Mouse (Mus musculus): ENCODE data around the gene 4933406M09Rik. TPM values are rescaled to one million over a fixed set of nuclear protein-coding genes. Genes with fewer than 3 reads are reported as not detected.

Gene 4933406M09Rik
- polyA plus RNA-seq, 1 experiment from 2014 or later = not detected

- H3K9ac ChIP-seq (replicated peaks) = no peak overlapping the region
- H3K9me3 ChIP-seq = no peaks in the 10 kb centered on the region
- H3K4me1 ChIP-seq (replicated peaks) = no peaks in the 10 kb centered on the region
- no peak overlapping the region for H3K4me3 ChIP-seq (replicated peaks)
- no peak overlapping the region for H3K4me2 ChIP-seq
- no peaks in the 10 kb centered on the region for H3K27me3 ChIP-seq
- no peak for ATAC-seq (ENCODE audit: insufficient number of reproducible peaks, insufficient read depth, low FRiP score, low TSS enrichment, low read depth)
- no peak overlapping the region for H3K27ac ChIP-seq
- H3K36me3 ChIP-seq = no peaks in the 10 kb centered on the region
- 90% methylated on average over 6 of the region's 6 CpGs for WGBS
These were observed 54.7 kb downstream of the 4933406M09Rik start for GRCm38 (mm10) chr1:134440437-134440836.

Other genes with a start within 250 kb of the 4933406M09Rik start
- 4.3 and 4.4 TPM in 2 replicates for gene Chil1, start 203.8 kb upstream of the 4933406M09Rik start, polyA plus RNA-seq (2016; fragmentation: Nextera tagmentation; extraction: Ambion mirVana)
- 38.8 and 41.9 TPM in 2 replicates for gene Mybph, start 192.5 kb upstream of the 4933406M09Rik start, polyA plus RNA-seq (2016; fragmentation: Nextera tagmentation; extraction: Ambion mirVana)
- 1.5 and 3.0 TPM in 2 replicates for gene Adora1, start 150.5 kb upstream of the 4933406M09Rik start, polyA plus RNA-seq (2016; fragmentation: Nextera tagmentation; extraction: Ambion mirVana)
- gene Myog, start 96.0 kb upstream of the 4933406M09Rik start, polyA plus RNA-seq (2016; fragmentation: Nextera tagmentation; extraction: Ambion mirVana) = 108 and 119 TPM in 2 replicates
- 6.5 and 6.7 TPM in 2 replicates for gene Ppfia4, start 53.0 kb upstream of the 4933406M09Rik start, polyA plus RNA-seq (2016; fragmentation: Nextera tagmentation; extraction: Ambion mirVana)
- gene Tmem183a, start 24.0 kb upstream of the 4933406M09Rik start, polyA plus RNA-seq (2016; fragmentation: Nextera tagmentation; extraction: Ambion mirVana) = 96.6 and 99.3 TPM in 2 replicates
- 42.6 and 44.0 TPM in 2 replicates for gene Cyb5r1, start 19.6 kb downstream of the 4933406M09Rik start, polyA plus RNA-seq (2016; fragmentation: Nextera tagmentation; extraction: Ambion mirVana)
- gene Adipor1, start 29.4 kb downstream of the 4933406M09Rik start, polyA plus RNA-seq (2016; fragmentation: Nextera tagmentation; extraction: Ambion mirVana) = 80.7 and 86.4 TPM in 2 replicates
- gene Klhl12, start 69.6 kb downstream of the 4933406M09Rik start, polyA plus RNA-seq (2016; fragmentation: Nextera tagmentation; extraction: Ambion mirVana) = 35.0 and 37.8 TPM in 2 replicates
- gene Rabif, start 108.7 kb downstream of the 4933406M09Rik start, polyA plus RNA-seq (2016; fragmentation: Nextera tagmentation; extraction: Ambion mirVana) = 32.6 and 34.1 TPM in 2 replicates
- gene Mgat4e, start 163.7 kb downstream of the 4933406M09Rik start, polyA plus RNA-seq (2016; fragmentation: Nextera tagmentation; extraction: Ambion mirVana) = not detected in 2 replicates
- 105 and 111 TPM in 2 replicates for gene Kdm5b, start 174.2 kb downstream of the 4933406M09Rik start, polyA plus RNA-seq (2016; fragmentation: Nextera tagmentation; extraction: Ambion mirVana)

Data from limb, embryonic 12.5 days (tissue).